Mouse (Mus musculus) midbrain, embryonic 14.5 days (tissue): ENCODE results near the gene Abtb2. TPM values are rescaled to one million over a fixed set of nuclear protein-coding genes. Genes with fewer than 3 reads are reported as not detected.

ENCODE experiments used
- ATAC-seq: fragments of 200-750 bp; cut with Nextera tagmentation; 2 replicates; pipeline ENCODE4 v1.8.0; 2017; ENCODE audit warnings: moderate number of reproducible peaks, moderate library complexity; ENCODE audit not compliant: low FRiP score, low TSS enrichment
- DNase-seq: peaks from one replicate; pipeline ENCODE4 v3.0.0-alpha.2; 2015
- H3K27ac ChIP-seq: fragments of 300-500 bp; sonication (generic); replicated peaks from 2 replicates; pipeline ENCODE4 v1.5.1; 2014; ENCODE audit warnings: mild to moderate bottlenecking, low read depth, low read length, moderate library complexity
- H3K27me3 ChIP-seq: fragments of 300-500 bp; sonication (generic); 2 replicates; pipeline ENCODE4 v1.6.1; 2014; ENCODE audit warnings: low read length, control low read depth, mixed read lengths; ENCODE audit not compliant: control insufficient read depth, insufficient read depth
- H3K36me3 ChIP-seq: fragments of 300-500 bp; sonication (generic); 2 replicates; pipeline ENCODE4 v1.6.1; 2014; ENCODE audit warnings: low read length, control low read depth; ENCODE audit not compliant: control insufficient read depth, insufficient read depth
- H3K4me1 ChIP-seq: fragments of 300-500 bp; sonication (generic); 2 replicates; pipeline ENCODE4 v1.6.1; 2014; ENCODE audit warnings: mild to moderate bottlenecking, antibody characterized with exemption, low read length, control low read depth; ENCODE audit not compliant: control insufficient read depth, insufficient read depth
- H3K4me2 ChIP-seq: fragments of 300-500 bp; sonication (generic); 2 replicates; pipeline ENCODE4 v1.6.1; 2014; ENCODE audit warnings: mild to moderate bottlenecking, low read length, moderate library complexity
- H3K4me3 ChIP-seq: fragments of 300-500 bp; sonication (generic); replicated peaks from 2 replicates; pipeline ENCODE4 v1.5.1; 2014; ENCODE audit warnings: low read depth, low read length
- H3K9ac ChIP-seq: fragments of 300-500 bp; sonication (generic); replicated peaks from 2 replicates; pipeline ENCODE4 v1.6.1; 2014; ENCODE audit warnings: mild to moderate bottlenecking, low read length, moderate library complexity
- H3K9me3 ChIP-seq: fragments of 300-500 bp; sonication (generic); 2 replicates; pipeline ENCODE4 v1.6.1; 2016; ENCODE audit warnings: low read length, control low read depth, mixed read lengths; ENCODE audit not compliant: control insufficient read depth
- WGBS: fragments of 180-500 bp; shearing (Covaris S2); extraction: QIAGEN DNeasy Blood & Tissue Kit; methylation state at CpG from one replicate; pipeline ENCODE4 v1.1.7; 2014; 5-methylcytosine and 5-hydroxymethylcytosine counted together
- polyA plus RNA-seq: library from polyadenylated mRNA; unstranded; fragments of >200 nt; fragmentation: Nextera tagmentation; extraction: Ambion mirVana; gene quantifications from 2 replicates; pipeline ENCODE4 v1.2.1, GENCODE M21; 2014

Abtb2 gene
- polyA plus RNA-seq, 1 experiment from 2014 or later = 10.2 TPM

DNA sequence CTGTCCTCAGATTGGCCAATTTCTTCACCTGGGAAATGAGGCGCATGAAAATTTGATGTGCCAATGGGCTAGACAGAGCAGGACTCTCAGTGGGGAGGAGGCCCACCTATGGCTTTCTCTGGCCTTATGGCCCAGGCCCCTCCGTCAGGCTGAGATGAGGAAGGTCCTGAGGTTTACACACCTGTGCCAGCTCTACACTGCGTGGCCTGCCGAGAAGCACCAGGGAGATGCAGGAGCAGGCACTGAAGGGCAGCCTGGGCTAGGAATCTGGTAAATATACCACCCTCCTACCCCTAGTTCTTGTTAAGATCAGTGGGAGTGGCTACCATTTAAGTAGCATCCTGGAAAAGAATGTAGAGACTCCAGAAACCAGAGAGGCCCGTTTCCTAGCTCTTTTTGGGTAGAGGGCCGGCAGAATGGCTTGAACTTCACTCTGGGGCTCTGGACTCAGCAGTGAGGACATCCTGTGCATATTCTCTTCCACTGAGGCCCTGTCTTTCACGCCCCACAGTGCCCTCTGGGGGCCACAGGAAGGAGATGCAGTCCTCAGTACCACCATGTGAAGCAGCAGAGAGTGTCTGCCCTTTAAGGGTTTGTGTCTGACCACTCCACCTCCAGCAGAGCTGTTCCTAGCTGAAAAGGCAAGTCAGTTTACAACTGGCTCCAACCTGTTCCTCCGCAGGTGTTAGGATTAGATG lies 152.6 kb downstream of the Abtb2 start:
- Histone ChIP-seq H3K27ac (no peak overlapping the region), H3K9me3 (no peaks in the 10 kb centered on the region)
- WGBS = 55% methylated on average over 8 of the region's 8 CpGs

DNA sequence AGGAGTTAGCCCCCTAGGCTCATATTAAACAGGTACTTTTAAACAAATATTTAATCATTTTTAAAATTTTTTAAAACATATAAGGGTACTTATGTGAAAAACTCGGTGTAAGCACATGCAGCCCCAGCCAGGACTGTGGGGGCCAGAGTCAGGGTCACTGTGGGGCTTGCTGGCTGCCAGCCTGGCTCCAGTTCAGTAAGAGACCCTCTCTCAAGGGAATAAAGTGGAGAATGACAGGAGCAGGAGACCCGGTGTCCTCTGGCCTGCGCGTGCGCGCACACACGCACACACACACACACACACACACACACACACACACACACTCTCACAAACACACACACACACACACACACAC lies 153.2 kb downstream of the Abtb2 start:
- Histone ChIP-seq H3K4me1 (no peaks in the 10 kb centered on the region), H3K36me3 (peaks cover 67% of the 10 kb centered on the region), H3K4me2 (no peak overlapping the region), H3K4me3 (no peak overlapping the region), H3K27me3 (no peaks in the 10 kb centered on the region), H3K9ac (no peak overlapping the region), H3K9me3 (no peaks in the 10 kb centered on the region), H3K27ac (no peak overlapping the region)
- DNase-seq (no peak), ATAC-seq (no peak)
- 96% methylated on average over 7 of the region's 7 CpGs for WGBS

More for the DNA sequence above, 152.6 kb downstream of the Abtb2 start:
- Histone ChIP-seq H3K27me3 (no peaks in the 10 kb centered on the region), H3K9ac (no peak overlapping the region), H3K4me3 (no peak overlapping the region), H3K36me3 (peaks cover 62% of the 10 kb centered on the region), H3K4me2 (no peak overlapping the region), H3K4me1 (no peaks in the 10 kb centered on the region)
- DNase-seq (peak; percentile 89), ATAC-seq (peak; percentile 69)

DNA sequence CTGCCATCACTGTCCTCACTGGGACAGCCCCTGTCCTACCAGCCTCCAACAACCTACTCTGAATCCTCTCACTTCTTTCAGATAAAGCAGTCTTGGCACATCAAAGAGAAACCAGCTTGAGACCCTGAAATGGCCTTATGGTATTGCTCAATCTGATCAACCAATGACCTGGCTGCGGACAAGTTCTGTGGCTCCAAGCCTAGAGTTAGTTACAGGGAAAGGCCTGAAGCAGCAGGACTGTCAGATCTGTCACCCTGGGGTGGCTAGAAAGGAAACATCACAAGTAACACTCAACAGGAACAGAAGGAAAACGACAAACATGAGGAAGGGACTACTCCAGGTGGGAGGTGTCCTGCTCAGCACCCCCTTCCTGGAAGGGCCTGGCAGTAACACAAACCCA lies 158.4 kb downstream of the Abtb2 start:
- peaks cover 79% of the 10 kb centered on the region for H3K36me3 ChIP-seq
- 97% methylated on average over 2 of the region's 2 CpGs for WGBS
- H3K9me3 ChIP-seq = no peaks in the 10 kb centered on the region

DNA sequence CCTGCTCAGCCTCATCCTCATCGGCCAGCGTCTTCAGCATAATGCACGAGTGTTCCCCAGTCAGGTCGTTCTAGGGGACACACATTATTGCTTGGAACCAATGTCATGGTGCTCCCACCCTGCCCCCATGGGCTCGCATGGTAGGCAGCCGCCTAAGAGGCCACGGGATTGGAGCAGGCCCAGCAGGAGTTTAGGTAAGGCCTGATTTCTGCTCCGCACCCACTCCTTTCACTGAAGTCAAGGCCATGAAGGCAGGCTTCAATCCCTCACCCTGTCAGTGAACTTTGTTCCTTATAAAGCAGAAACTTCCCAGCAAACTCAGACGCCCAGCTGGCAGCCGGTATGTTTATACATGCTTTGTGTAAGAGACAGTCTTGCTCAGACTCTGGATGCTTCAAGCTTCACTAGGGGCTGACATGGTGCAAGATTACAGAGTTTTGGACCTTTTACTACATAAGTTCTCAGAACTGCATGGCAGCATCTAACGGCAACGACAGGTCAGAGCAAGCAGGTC lies 162.0 kb downstream of the Abtb2 start:
- ATAC-seq (no peak), DNase-seq (no peak)
- peaks cover 81% of the 10 kb centered on the region for H3K36me3 ChIP-seq
- 89% methylated on average over 12 of the region's 12 CpGs for WGBS
- H3K27ac ChIP-seq = no peak overlapping the region
- no peak overlapping the region for H3K4me2 ChIP-seq
- H3K9me3 ChIP-seq = no peaks in the 10 kb centered on the region
- H3K4me1 ChIP-seq = no peaks in the 10 kb centered on the region
- no peak overlapping the region for H3K9ac ChIP-seq
- H3K27me3 ChIP-seq = no peaks in the 10 kb centered on the region
- no peak overlapping the region for H3K4me3 ChIP-seq

More for the DNA sequence above, 158.4 kb downstream of the Abtb2 start:
- ATAC-seq (no peak), DNase-seq (no peak)
- H3K4me2 ChIP-seq = no peak overlapping the region
- no peak overlapping the region for H3K27ac ChIP-seq
- H3K4me3 ChIP-seq = no peak overlapping the region
- no peak overlapping the region for H3K9ac ChIP-seq
- no peaks in the 10 kb centered on the region for H3K4me1 ChIP-seq
- H3K27me3 ChIP-seq = no peaks in the 10 kb centered on the region

DNA sequence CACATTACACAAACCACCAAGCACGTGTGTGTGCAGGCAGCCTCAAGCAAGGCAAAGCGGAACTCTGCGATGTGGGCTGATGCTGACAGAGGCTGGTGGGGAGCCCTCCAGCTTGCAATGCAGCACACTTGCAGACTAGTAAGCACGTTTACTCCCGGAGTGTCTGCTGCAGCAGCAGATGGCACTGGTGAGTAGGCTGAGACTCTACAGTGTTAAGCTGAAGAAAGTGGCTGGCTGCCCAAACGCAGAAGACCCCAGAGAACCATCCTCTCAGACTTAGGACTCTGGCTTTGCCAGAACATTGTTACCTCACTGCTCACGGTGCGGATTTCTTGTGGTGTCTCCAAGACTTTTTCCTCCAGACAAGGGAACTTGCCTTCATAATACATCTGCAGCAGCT lies 164.9 kb downstream of the Abtb2 start:
- Histone ChIP-seq H3K36me3 (peaks cover 77% of the 10 kb centered on the region), H3K4me3 (no peak overlapping the region), H3K9me3 (no peaks in the 10 kb centered on the region), H3K9ac (no peak overlapping the region), H3K27ac (no peak overlapping the region), H3K4me1 (no peaks in the 10 kb centered on the region), H3K4me2 (no peak overlapping the region), H3K27me3 (no peaks in the 10 kb centered on the region)
- whole genome bisulfite sequencing = 87% methylated on average over 8 of the region's 8 CpGs
- ATAC-seq (no peak), DNase-seq (peak; percentile 20)

DNA sequence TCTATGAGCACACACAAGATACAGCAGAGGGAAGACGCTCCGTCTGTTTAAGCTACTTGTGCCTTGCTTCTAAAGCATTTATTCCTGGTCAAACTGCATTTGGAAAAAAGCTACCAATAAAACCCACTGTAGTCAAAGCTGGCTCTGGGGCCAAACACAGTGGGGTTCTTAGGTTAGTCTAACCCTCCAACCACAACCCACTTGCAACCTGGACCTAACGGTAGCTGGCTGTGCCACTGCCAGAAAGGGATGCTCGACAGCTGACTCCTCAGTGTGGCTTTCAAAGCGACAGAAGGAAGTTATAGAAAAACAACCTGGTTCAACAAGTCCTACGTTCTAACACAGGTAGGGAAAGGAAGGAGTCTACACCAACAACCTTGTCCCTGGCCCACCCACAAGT lies 165.3 kb downstream of the Abtb2 start:
- DNase-seq (no peak), ATAC-seq (no peak)
- Histone ChIP-seq H3K9me3 (no peaks in the 10 kb centered on the region), H3K4me2 (no peak overlapping the region), H3K36me3 (peaks cover 73% of the 10 kb centered on the region), H3K9ac (no peak overlapping the region), H3K27ac (no peak overlapping the region), H3K27me3 (no peaks in the 10 kb centered on the region), H3K4me1 (no peaks in the 10 kb centered on the region), H3K4me3 (no peak overlapping the region)
- WGBS = 94% methylated on average over 6 of the region's 6 CpGs

DNA sequence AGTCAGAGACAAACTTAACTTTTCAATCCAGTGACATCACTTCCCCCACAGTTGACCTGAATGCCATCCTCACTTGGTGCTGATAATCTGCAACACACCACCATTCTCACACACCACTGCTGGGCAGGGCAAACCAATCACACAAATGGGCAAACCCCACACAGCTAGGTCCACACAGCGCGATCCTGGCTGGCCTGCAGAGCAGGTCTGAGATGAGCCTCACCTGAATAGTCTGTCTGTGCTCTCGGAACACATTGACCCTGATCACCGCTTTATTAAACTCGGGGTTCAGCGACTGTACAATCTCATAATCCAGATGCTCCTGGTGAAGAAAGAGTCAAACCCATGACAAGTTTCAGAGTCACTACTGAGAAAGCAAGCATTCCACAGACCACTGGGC lies 176.7 kb downstream of the Abtb2 start:
- Histone ChIP-seq H3K27ac (no peak overlapping the region), H3K36me3 (peaks cover 45% of the 10 kb centered on the region), H3K4me2 (no peak overlapping the region), H3K9me3 (no peaks in the 10 kb centered on the region), H3K9ac (no peak overlapping the region), H3K4me3 (no peak overlapping the region), H3K4me1 (no peaks in the 10 kb centered on the region), H3K27me3 (no peaks in the 10 kb centered on the region)
- ATAC-seq (no peak), DNase-seq (no peak)
- 96% methylated on average over 6 of the region's 6 CpGs for WGBS

DNA sequence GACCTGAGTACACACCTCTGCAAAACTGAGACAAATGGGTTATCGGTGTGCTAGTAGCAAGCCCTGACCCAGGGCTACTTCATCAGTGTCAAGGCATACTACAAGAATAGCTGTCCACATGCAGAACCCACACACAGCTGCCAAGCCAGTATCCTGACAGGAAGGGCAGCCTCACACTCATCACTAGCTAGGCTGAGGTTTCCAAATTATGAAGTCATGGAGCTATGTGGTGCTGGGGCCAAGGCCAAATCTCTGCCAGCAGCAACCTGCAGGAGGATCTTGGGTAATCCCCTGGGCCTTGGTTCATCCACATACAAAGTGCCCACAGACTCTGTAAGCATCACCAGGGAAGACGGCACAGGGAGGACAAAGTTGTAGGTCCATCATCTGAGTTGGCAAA lies 177.4 kb downstream of the Abtb2 start:
- H3K4me2 ChIP-seq = no peak overlapping the region
- H3K27ac ChIP-seq = no peak overlapping the region
- no peaks in the 10 kb centered on the region for H3K4me1 ChIP-seq
- no peak overlapping the region for H3K4me3 ChIP-seq
- WGBS = 89% methylated on average over 2 of the region's 2 CpGs
- H3K36me3 ChIP-seq = peaks cover 52% of the 10 kb centered on the region
- no peak overlapping the region for H3K9ac ChIP-seq
- ATAC-seq (no peak), DNase-seq (no peak)
- H3K27me3 ChIP-seq = no peaks in the 10 kb centered on the region
- no peaks in the 10 kb centered on the region for H3K9me3 ChIP-seq

DNA sequence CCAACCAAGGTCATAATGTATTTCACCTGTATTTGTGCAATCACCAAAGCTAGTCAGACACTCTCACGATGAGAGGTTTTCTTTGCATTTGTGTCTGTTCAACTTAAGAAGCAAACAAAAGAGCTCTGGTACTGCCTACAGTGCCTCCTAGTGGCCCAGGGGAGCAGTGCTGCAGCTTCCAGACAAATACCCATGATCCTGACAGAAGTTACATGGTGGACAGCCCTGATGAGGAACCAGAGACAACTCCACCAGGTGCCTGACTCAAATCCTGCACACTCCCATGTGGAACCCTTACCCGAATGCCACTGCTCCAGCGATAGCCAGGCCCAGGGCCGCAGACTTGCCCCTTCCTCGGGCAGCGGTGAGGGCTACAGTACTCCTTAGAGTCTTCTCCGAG lies 177.9 kb downstream of the Abtb2 start:
- H3K4me1 ChIP-seq = no peaks in the 10 kb centered on the region
- no peak for ATAC-seq
- H3K27me3 ChIP-seq = no peaks in the 10 kb centered on the region
- no peak overlapping the region for H3K9ac ChIP-seq
- no peak overlapping the region for H3K27ac ChIP-seq
- H3K4me2 ChIP-seq = no peak overlapping the region
- peaks cover 54% of the 10 kb centered on the region for H3K36me3 ChIP-seq
- DNase-seq = peak; percentile 84
- 81% methylated on average over 7 of the region's 7 CpGs for WGBS
- no peak overlapping the region for H3K4me3 ChIP-seq
- no peaks in the 10 kb centered on the region for H3K9me3 ChIP-seq
